Mouse (Mus musculus) testis, adult 2 months (tissue): ENCODE results near the gene Vps26c.

Experiments used
- CTCF ChIP-seq: fragments of 200-500 bp; IDR thresholded peaks from 2 replicates; pipeline ENCODE4 v1.5.1; 2012; ENCODE audit warnings: low read depth, mild to moderate bottlenecking, inconsistent platforms, low read length, moderate library complexity; ENCODE audit not compliant: control insufficient read depth, insufficient read depth, insufficient replicate concordance
- POLR2A ChIP-seq: fragments of 200-500 bp; IDR thresholded peaks from 2 replicates; pipeline ENCODE4 v1.6.1; 2012; ENCODE audit warnings: low read depth, mild to moderate bottlenecking, inconsistent platforms, low read length, moderate library complexity; ENCODE audit not compliant: control insufficient read depth

DNA sequence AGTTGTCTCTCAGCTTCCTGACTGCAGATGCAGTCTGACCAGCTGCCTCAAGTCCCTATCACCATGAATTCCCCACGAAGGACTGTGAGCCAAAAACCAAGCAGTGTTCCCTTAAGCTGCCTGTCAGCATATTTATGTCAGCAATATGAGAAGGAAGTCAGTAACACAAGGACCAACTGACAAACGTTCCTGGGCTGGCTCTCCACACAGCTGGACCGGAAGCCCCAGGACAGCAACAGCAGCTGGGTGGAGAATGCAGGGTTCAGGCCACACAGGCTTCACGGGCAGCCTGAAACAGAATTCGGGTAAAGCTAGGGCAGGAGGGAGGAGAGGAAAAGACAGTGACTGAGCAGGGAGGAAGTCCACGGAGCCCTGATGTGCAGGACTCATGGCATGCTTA lies 7.6 kb downstream of the Vps26c start:
- TF ChIP-seq CTCF (no peak), POLR2A (no peak)
